Mouse (Mus musculus): ENCODE measurements around the gene Cntd1. TPM values are rescaled to one million over a fixed set of nuclear protein-coding genes. Genes with fewer than 3 reads are reported as not detected.
"Not testable (repeated sequence)": the region's sequence is repeated elsewhere in the genome, so short reads cannot be mapped to it uniquely, and the experiment has no call there.

Gene Cntd1
- total RNA-seq, 2 experiments from 2014 or later, result 0.63 to 1.4 TPM

GRCm38 (mm10) chr11:101330961-101331360 lies 52.1 kb downstream of the Cntd1 start:
- not testable (repeated sequence) for DNase-seq

- DNase-seq, result peak; percentile 70
Observed at GRCm38 (mm10) chr11:101332537-101332936, 53.7 kb downstream of the Cntd1 start.

GRCm38 (mm10) chr11:101334023-101334422 lies 55.2 kb downstream of the Cntd1 start:
- no peak for DNase-seq

DNA sequence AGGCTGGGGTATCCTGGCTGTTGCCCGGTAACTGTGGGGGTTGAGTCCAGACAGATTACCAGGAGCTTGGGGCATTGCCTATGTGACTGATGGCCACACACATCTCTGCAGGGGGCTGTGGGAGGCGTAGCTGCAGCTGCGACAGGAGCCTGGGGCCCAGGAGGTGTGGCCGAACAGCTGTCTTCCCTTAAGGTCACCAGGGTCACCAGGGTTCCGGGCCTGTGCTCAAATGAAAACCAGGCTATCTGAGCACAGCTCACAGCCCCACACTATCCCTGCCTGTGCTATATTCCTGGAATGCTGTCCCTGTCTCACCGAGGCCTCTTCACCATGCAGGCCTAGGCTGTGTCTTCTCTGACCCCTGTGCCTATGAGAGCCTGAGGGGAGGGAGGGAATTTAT lies 55.7 kb downstream of the Cntd1 start:
- DNase-seq, result no peak

DNA sequence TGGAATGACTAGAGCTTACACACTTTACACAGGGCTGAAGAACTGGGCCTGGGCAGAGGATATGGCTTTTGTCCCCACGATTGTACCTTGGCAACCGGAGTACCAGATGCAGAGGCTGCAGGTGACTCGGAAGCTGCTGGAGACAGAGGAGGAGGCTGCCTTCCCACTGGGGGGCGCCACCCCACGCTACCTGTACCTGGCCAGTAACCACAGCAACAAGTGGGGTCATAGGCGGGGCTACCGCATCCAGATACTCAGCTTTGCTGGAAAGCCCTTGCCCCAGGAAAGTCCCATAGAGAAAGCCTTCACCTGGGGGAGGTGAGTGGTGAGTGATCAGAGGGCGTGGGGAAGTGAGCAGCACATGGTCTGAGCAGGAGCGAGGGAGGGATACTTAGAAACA lies 56.9 kb downstream of the Cntd1 start:
- DNase-seq, result no peak

- peak; percentile 47 for DNase-seq
Observed at GRCm38 (mm10) chr11:101338123-101338760, 59.4 kb downstream of the Cntd1 start.

Other genes with a start within 250 kb of the Cntd1 start
- 10 to 100 TPM; 27.3 to 28.2 TPM for gene Naglu, start 209.0 kb upstream of the Cntd1 start, total RNA-seq (2021)
- under 1 TPM; 0.45 to 0.67 TPM for gene Hsd17b1, start 200.6 kb upstream of the Cntd1 start, total RNA-seq (2021)
- 100 to 1,000 TPM in 1 of 2 experiments, 10 to 100 TPM in 1; 98.0 to 102 TPM for gene Coasy, start 196.4 kb upstream of the Cntd1 start, total RNA-seq (2021)
- 10 to 100 TPM; 32.9 to 35.0 TPM for gene Mlx, start 191.7 kb upstream of the Cntd1 start, total RNA-seq (2021)
- 1 to 10 TPM; 6.6 to 7.1 TPM for gene Psmc3ip, start 183.6 kb upstream of the Cntd1 start, total RNA-seq (2021)
- gene Retreg3, start 159.1 kb upstream of the Cntd1 start, total RNA-seq (2021), result 10 to 100 TPM; 50.8 to 53.2 TPM
- gene Tubg1, start 159.1 kb upstream of the Cntd1 start, total RNA-seq (2021), result 10 to 100 TPM; 42.6 to 44.6 TPM
- 1 to 10 TPM; 6.9 to 7.2 TPM for gene Tubg2, start 123.1 kb upstream of the Cntd1 start, total RNA-seq (2021)
- gene Cntnap1, start 108.5 kb upstream of the Cntd1 start, total RNA-seq (2021), result 10 to 100 TPM; 12.1 to 15.9 TPM
- gene Plekhh3, start 107.7 kb upstream of the Cntd1 start, total RNA-seq (2021), result 10 to 100 TPM; 26.2 to 40.8 TPM
- under 1 TPM; 0.78 to 1.00 TPM for gene Ccr10, start 103.6 kb upstream of the Cntd1 start, total RNA-seq (2021)
- gene Ezh1, start 52.5 kb upstream of the Cntd1 start, total RNA-seq (2021), result 10 to 100 TPM; 27.9 to 37.9 TPM
- gene Ramp2, start 33.0 kb upstream of the Cntd1 start, total RNA-seq (2021), result 100 to 1,000 TPM; 101 to 116 TPM
- gene Vps25, start 25.3 kb upstream of the Cntd1 start, total RNA-seq (2021), result 100 to 1,000 TPM; 109 to 112 TPM
- gene Wnk4, start 18.4 kb upstream of the Cntd1 start, total RNA-seq (2021), result 1 to 10 TPM; 2.5 to 3.6 TPM
- gene Coa3, start 102 bp downstream of the Cntd1 start, total RNA-seq (2021), result 10 to 100 TPM; 79.8 to 84.3 TPM
- gene Becn1, start 23.3 kb downstream of the Cntd1 start, total RNA-seq (2021), result 100 to 1,000 TPM; 132 to 133 TPM
- gene Psme3, start 37.2 kb downstream of the Cntd1 start, total RNA-seq (2021), result 100 to 1,000 TPM; 125 to 132 TPM
- 1 to 10 TPM; 6.0 to 9.0 TPM for gene Aoc2, start 46.1 kb downstream of the Cntd1 start, total RNA-seq (2021)
- gene Aoc3, start 51.6 kb downstream of the Cntd1 start, total RNA-seq (2021), result 100 to 1,000 TPM; 103 to 122 TPM
- gene G6pc, start 88.5 kb downstream of the Cntd1 start, total RNA-seq (2021), result 10 to 100 TPM; 35.5 to 89.5 TPM
- gene Aarsd1, start 138.6 kb downstream of the Cntd1 start, total RNA-seq (2021), result 10 to 100 TPM; 33.1 to 37.3 TPM
- 1 to 10 TPM; 1.9 to 5.0 TPM for gene Gm27029, start 145.8 kb downstream of the Cntd1 start, total RNA-seq (2021)
- gene Rundc1, start 146.1 kb downstream of the Cntd1 start, total RNA-seq (2021), result 10 to 100 TPM; 16.1 to 17.8 TPM
- gene Ptges3l, start 146.3 kb downstream of the Cntd1 start, total RNA-seq (2021), result 1 to 10 TPM; 5.6 to 9.5 TPM
- gene Rpl27, start 163.3 kb downstream of the Cntd1 start, total RNA-seq (2021), result 10 to 100 TPM; 75.5 to 92.7 TPM
- gene Ifi35, start 169.4 kb downstream of the Cntd1 start, total RNA-seq (2021), result 10 to 100 TPM; 23.0 to 24.9 TPM
- 10 to 100 TPM; 10.6 to 11.0 TPM for gene Rnd2, start 186.0 kb downstream of the Cntd1 start, total RNA-seq (2021)
- gene Vat1, start 187.2 kb downstream of the Cntd1 start, total RNA-seq (2021), result 10 to 100 TPM; 79.4 to 87.3 TPM

All from adrenal gland, postnatal 10 days (tissue).